20 mouse cellular contexts compared by ENCODE assay signal in the genomic region with DNA sequence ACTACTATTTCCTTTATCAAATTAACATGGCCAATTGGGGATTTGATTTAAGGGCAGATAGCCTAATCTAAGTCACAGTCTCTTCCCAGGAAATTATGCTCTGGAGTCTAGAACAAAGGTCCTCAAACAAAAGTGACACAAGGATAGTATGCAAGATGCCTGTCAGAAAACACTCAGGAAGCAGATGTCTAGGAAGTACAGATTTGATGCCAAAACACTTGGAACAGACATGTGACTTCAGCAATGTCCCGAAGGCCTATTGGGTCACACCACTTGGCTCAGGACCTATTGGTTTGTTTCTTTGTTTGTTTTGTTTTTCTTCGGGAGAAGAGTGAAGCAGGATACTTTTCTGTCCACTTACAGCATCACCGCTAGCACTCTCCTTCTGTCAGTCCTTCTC.
DNase-seq lines count a peak whose midpoint lies in the region; ATAC-seq and TF ChIP-seq lines count a peak whose summit lies in the region.
"Had no signal": no experiment of that assay in that cellular context is flagged by ENCODE, and none has a peak within 500 bp of the region (broad histone marks: within the 10 kb centered on the region; RNA-seq: fewer than 3 reads in every experiment).

No protein-coding gene starts in this region.

- 61% methylated on average over 3 of the region's 3 CpGs for WGBS in heart, postnatal 0 days
- 79% methylated on average over 3 of the region's 3 CpGs for WGBS in heart, embryonic 10.5 days
- 62% methylated on average over 3 of the region's 3 CpGs for WGBS in lung, embryonic 16.5 days
- WGBS in forebrain, embryonic 16.5 days, result 92% methylated on average over 3 of the region's 3 CpGs

- no peak overlapping the region for H3K4me2 ChIP-seq in heart, postnatal 0 days (ENCODE audit: low read depth, low read length)
- no peak overlapping the region for H3K4me2 ChIP-seq in lung, embryonic 16.5 days (ENCODE audit: low read depth, low read length)
- no peak overlapping the region for H3K4me2 ChIP-seq in forebrain, embryonic 16.5 days (ENCODE audit: low read length)
- H3K4me2 ChIP-seq: embryonic facial prominence, embryonic 13.5 days; forebrain, embryonic 12.5 days; hindbrain, embryonic 14.5 days; intestine, embryonic 15.5 days had no signal

- TF ChIP-seq CTCF in heart, postnatal 0 days (IDR thresholded peaks at IDR 0.05; ENCODE audit: low read depth), result no peak

- intact Hi-C loops in heart, postnatal 25 days (cut with DNase I), result no loop called here

- H3K4me3 ChIP-seq in heart, postnatal 0 days (ENCODE audit: low read depth, low read length), result no peak overlapping the region
- H3K4me3 ChIP-seq in heart, embryonic 10.5 days, result no peak overlapping the region
- no peak overlapping the region for H3K4me3 ChIP-seq in lung, embryonic 16.5 days (ENCODE audit: low read length)
- no peak overlapping the region for H3K4me3 ChIP-seq in forebrain, embryonic 16.5 days (replicated peaks; ENCODE audit: low read length)
- H3K4me3 ChIP-seq: embryonic facial prominence, embryonic 13.5 days; forebrain, embryonic 12.5 days; intestine, embryonic 15.5 days had no signal

- no peak overlapping the region for H3K27ac ChIP-seq in heart, postnatal 0 days (ENCODE audit: low read depth)
- H3K27ac ChIP-seq in heart, embryonic 10.5 days, result no peak overlapping the region
- H3K27ac ChIP-seq in lung, embryonic 16.5 days (ENCODE audit: low read length), result no peak overlapping the region
- H3K27ac ChIP-seq in forebrain, embryonic 16.5 days (ENCODE audit: low read length), result no peak overlapping the region
- H3K27ac ChIP-seq: embryonic facial prominence, embryonic 13.5 days; forebrain, embryonic 12.5 days; hindbrain, embryonic 14.5 days; intestine, embryonic 15.5 days had no signal

- no peaks in the 10 kb centered on the region for H3K9me3 ChIP-seq in heart, postnatal 0 days (replicated peaks; ENCODE audit: control insufficient read depth, low read length)
- H3K9me3 ChIP-seq in heart, embryonic 10.5 days, result no peaks in the 10 kb centered on the region
- no peaks in the 10 kb centered on the region for H3K9me3 ChIP-seq in lung, embryonic 16.5 days (ENCODE audit: control insufficient read depth, low read length)
- no peaks in the 10 kb centered on the region for H3K9me3 ChIP-seq in forebrain, embryonic 16.5 days (ENCODE audit: control insufficient read depth, low read length)
- H3K9me3 ChIP-seq: embryonic facial prominence, embryonic 13.5 days; forebrain, embryonic 12.5 days; intestine, embryonic 15.5 days had no signal

- H3K36me3 ChIP-seq in heart, postnatal 0 days (replicated peaks; ENCODE audit: control insufficient read depth, insufficient read depth, low read length), result no peaks in the 10 kb centered on the region
- no peaks in the 10 kb centered on the region for H3K36me3 ChIP-seq in heart, embryonic 10.5 days
- H3K36me3 ChIP-seq in lung, embryonic 16.5 days (ENCODE audit: control insufficient read depth, insufficient read depth, low read length), result no peaks in the 10 kb centered on the region
- no peaks in the 10 kb centered on the region for H3K36me3 ChIP-seq in forebrain, embryonic 16.5 days (ENCODE audit: control insufficient read depth, insufficient read depth)
- H3K36me3 ChIP-seq: embryonic facial prominence, embryonic 13.5 days; forebrain, embryonic 12.5 days; intestine, embryonic 15.5 days had no signal

- H3K4me1 ChIP-seq in heart, postnatal 0 days (ENCODE audit: control insufficient read depth, insufficient read depth), result no peaks in the 10 kb centered on the region
- H3K4me1 ChIP-seq in heart, embryonic 10.5 days, result no peaks in the 10 kb centered on the region
- 0 out of 2 replicates have a peak, but pooled peaks cover 6% of the 10 kb centered on the region for H3K4me1 ChIP-seq in lung, embryonic 16.5 days (replicated peaks; ENCODE audit: control insufficient read depth, insufficient read depth, low read length)
- 0 out of 2 replicates have a peak, but pooled peaks cover 2% of the 10 kb centered on the region for H3K4me1 ChIP-seq in forebrain, embryonic 16.5 days (replicated peaks; ENCODE audit: control insufficient read depth, insufficient read depth, low read length)
- H3K4me1 ChIP-seq: embryonic facial prominence, embryonic 13.5 days; intestine, embryonic 15.5 days had no signal

- no peaks in the 10 kb centered on the region for H3K27me3 ChIP-seq in heart, postnatal 0 days (ENCODE audit: control insufficient read depth, insufficient read depth, low read length)
- no peaks in the 10 kb centered on the region for H3K27me3 ChIP-seq in heart, embryonic 10.5 days (ENCODE audit: insufficient read depth, poor library complexity, severe bottlenecking)
- no peaks in the 10 kb centered on the region for H3K27me3 ChIP-seq in lung, embryonic 16.5 days (ENCODE audit: control insufficient read depth, insufficient read depth, low read depth, low read length)
- no peaks in the 10 kb centered on the region for H3K27me3 ChIP-seq in forebrain, embryonic 16.5 days (replicated peaks; ENCODE audit: control insufficient read depth, insufficient read depth, low read length)
- H3K27me3 ChIP-seq: embryonic facial prominence, embryonic 13.5 days; forebrain, embryonic 12.5 days; intestine, embryonic 15.5 days; Patski had no signal

- peak; percentile 91 for DNase-seq in heart, adult 11 months
- DNase-seq in heart, postnatal 25 days (ENCODE audit: low spot score), result no peak
- DNase-seq in heart, postnatal 0 days (ENCODE audit: low spot score), result peak; percentile 14
- DNase-seq in heart, embryonic 10.5 days (ENCODE audit: low spot score), result no peak
- DNase-seq in lung, adult 18-20 months, result no peak
- DNase-seq in adipocyte (ENCODE audit: low spot score), result peak; percentile 51
- DNase-seq: adrenal gland, adult 2 months; cerebellum, adult 18-20 months; cerebellum, adult 9-11 months; cerebellum, postnatal 36 days; forebrain, postnatal 0 days; gastrocnemius, postnatal 14 days had no signal

- no peak for TF ChIP-seq EP300 in heart, postnatal 0 days (IDR thresholded peaks at IDR 0.05; ENCODE audit: low read depth)

- ATAC-seq in heart, postnatal 0 days (ENCODE audit: insufficient read depth, low read depth), result no peak; the same call in 1 of the 2 replicates
- ATAC-seq in lung, embryonic 16.5 days (ENCODE audit: low read depth), result peak; percentile 36; the same call in 1 of the 2 replicates
- ATAC-seq in forebrain, embryonic 16.5 days, result no peak
- ATAC-seq: activated CD4-positive, CD25-positive, alpha-beta regulatory T cell, adult 4 months; intestine, embryonic 15.5 days; Patski had no signal

- no peak overlapping the region for H3K9ac ChIP-seq in heart, postnatal 0 days (replicated peaks; ENCODE audit: low read depth, low read length)
- H3K9ac ChIP-seq in lung, embryonic 16.5 days (ENCODE audit: low read length), result no peak overlapping the region
- H3K9ac ChIP-seq in forebrain, embryonic 16.5 days (replicated peaks; ENCODE audit: low read depth, low read length), result no peak overlapping the region
- H3K9ac ChIP-seq: embryonic facial prominence, embryonic 13.5 days; forebrain, embryonic 12.5 days; forebrain, postnatal 0 days; hindbrain, embryonic 14.5 days; intestine, embryonic 15.5 days had no signal

Comparison
In these comparisons a context has a peak if more than half of its experiments do, and no peak if none do; other contexts are left out.
1. DNase-seq: peak in heart, adult 11 months (single experiment), heart, postnatal 0 days (single experiment) and adipocyte (single experiment); none in heart, postnatal 25 days (single experiment), heart, embryonic 10.5 days (single experiment) and lung, adult 18-20 months (0 of 2).